17 mouse cellular contexts compared by ENCODE assay signal in the genomic region with DNA sequence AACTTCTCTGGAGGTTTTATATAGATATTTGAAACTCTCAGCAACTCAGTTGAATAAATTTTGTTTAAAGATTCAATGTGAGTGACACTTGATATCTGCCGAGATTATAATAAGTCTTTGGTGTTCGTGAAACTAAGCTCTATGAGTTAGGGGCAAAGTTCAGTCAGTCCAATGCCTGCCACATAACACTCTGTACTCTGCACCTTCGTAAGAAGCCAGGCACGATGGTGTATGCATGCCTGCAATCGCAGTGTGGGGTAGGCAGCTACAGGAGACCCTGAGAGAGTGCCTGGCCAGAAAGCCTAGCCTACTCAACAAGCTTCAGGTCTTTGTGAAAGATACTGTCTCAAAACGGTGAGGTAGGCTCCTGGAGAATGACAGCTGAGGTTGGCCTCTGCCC.
"Had no signal": no experiment of that assay in that cellular context is flagged by ENCODE, and none has a peak within 500 bp of the region (broad histone marks: within the 10 kb centered on the region; RNA-seq: fewer than 3 reads in every experiment).

No protein-coding gene starts in this region.

- ATAC-seq: liver, postnatal 0 days; midbrain, embryonic 13.5 days; midbrain, embryonic 15.5 days had no signal

- H3K9ac ChIP-seq: liver, embryonic 15.5 days; liver, postnatal 0 days; lung, embryonic 15.5 days; midbrain, embryonic 13.5 days; midbrain, embryonic 15.5 days; neural tube, embryonic 12.5 days had no signal

- H3K9me3 ChIP-seq: liver, embryonic 15.5 days; lung, embryonic 15.5 days; megakaryocyte, embryonic 14.5 days; midbrain, embryonic 13.5 days; midbrain, embryonic 15.5 days; neural tube, embryonic 12.5 days had no signal

- H3K4me1 ChIP-seq: liver, embryonic 15.5 days; lung, embryonic 15.5 days; megakaryocyte, embryonic 14.5 days; midbrain, embryonic 13.5 days; midbrain, embryonic 15.5 days; neural tube, embryonic 12.5 days had no signal

- H3K4me3 ChIP-seq: liver, embryonic 15.5 days; lung, embryonic 15.5 days; megakaryocyte, embryonic 14.5 days; midbrain, embryonic 13.5 days; midbrain, embryonic 15.5 days; neural tube, embryonic 12.5 days had no signal

- DNase-seq: liver, postnatal 0 days; lung, adult 2 months; lung, postnatal 14 days; lung, postnatal 36 days; right cerebral cortex, postnatal 14 days; right cerebral cortex, postnatal 4 days; spleen, adult 18-20 months; thymus, adult 18-20 months; thymus, postnatal 36 days had no signal

- H3K4me2 ChIP-seq: liver, embryonic 15.5 days; lung, embryonic 15.5 days; midbrain, embryonic 11.5 days; midbrain, embryonic 13.5 days; midbrain, embryonic 15.5 days; neural tube, embryonic 12.5 days had no signal

- H3K36me3 ChIP-seq: liver, embryonic 15.5 days; lung, embryonic 15.5 days; midbrain, embryonic 13.5 days; midbrain, embryonic 15.5 days; neural tube, embryonic 12.5 days had no signal

- H3K27ac ChIP-seq: liver, embryonic 15.5 days; lung, embryonic 15.5 days; macrophage; midbrain, embryonic 13.5 days; midbrain, embryonic 15.5 days; neural tube, embryonic 12.5 days had no signal

- H3K27me3 ChIP-seq: liver, embryonic 15.5 days; lung, embryonic 15.5 days; megakaryocyte, embryonic 14.5 days; midbrain, embryonic 13.5 days; midbrain, embryonic 15.5 days; neural tube, embryonic 12.5 days had no signal
